Mouse (Mus musculus) cerebellum, adult 2 months (tissue): ENCODE results near the gene Cdc42bpb. TPM values are rescaled to one million over a fixed set of nuclear protein-coding genes. Genes with fewer than 3 reads are reported as not detected.

Experiments
- DNase-seq, 2 experiments: peaks; one replicate each; pipeline ENCODE4 v3.0.0; 2021
- H3K27ac ChIP-seq: fragments of 200-500 bp; 2 replicates; pipeline ENCODE4 v1.5.1; 2012; ENCODE audit warnings: low read length, control low read depth, inconsistent platforms; ENCODE audit not compliant: insufficient read depth
- H3K27me3 ChIP-seq: fragments of 200-500 bp; 2 replicates; pipeline ENCODE4 v1.6.1; 2012; ENCODE audit warnings: inconsistent platforms, mild to moderate bottlenecking, low read length, moderate library complexity; ENCODE audit not compliant: control insufficient read depth, insufficient read depth
- H3K4me1 ChIP-seq: fragments of 200-500 bp; 2 replicates; pipeline ENCODE4 v1.6.1; 2011; ENCODE audit warnings: low read length; ENCODE audit not compliant: control insufficient read depth, insufficient read depth
- H3K4me3 ChIP-seq: fragments of 200-500 bp; replicated peaks from 2 replicates; pipeline ENCODE3; 2011; ENCODE audit warnings: mild to moderate bottlenecking, low read depth, low read length, control low read depth; ENCODE audit not compliant: insufficient read depth
- CTCF ChIP-seq: fragments of 200-500 bp; IDR thresholded peaks from 2 replicates; pipeline ENCODE4 v1.5.1; 2011; ENCODE audit warnings: low read depth, mild to moderate bottlenecking, control low read depth, low read length, moderate library complexity, borderline replicate concordance; ENCODE audit not compliant: insufficient read depth
- POLR2A ChIP-seq: fragments of 200-500 bp; IDR thresholded peaks from 2 replicates; pipeline ENCODE4 v1.6.1; 2011; ENCODE audit warnings: low read length, control low read depth, borderline replicate concordance; ENCODE audit not compliant: insufficient read depth
- whole genome bisulfite sequencing: fragments of 180-500 bp; shearing (Covaris S2); methylation state at CpG from one replicate; pipeline ENCODE4 v1.1.7; 2018; 5-methylcytosine and 5-hydroxymethylcytosine counted together
- polyA plus RNA-seq: library from polyadenylated mRNA; depleted of rRNA; stranded (reverse); fragments of >200 nt; gene quantifications from 2 replicates; pipeline ENCODE4 v1.2.3, GENCODE M21; 2012

Cdc42bpb gene
- polyA plus RNA-seq, 1 experiment: 176 TPM

DNA sequence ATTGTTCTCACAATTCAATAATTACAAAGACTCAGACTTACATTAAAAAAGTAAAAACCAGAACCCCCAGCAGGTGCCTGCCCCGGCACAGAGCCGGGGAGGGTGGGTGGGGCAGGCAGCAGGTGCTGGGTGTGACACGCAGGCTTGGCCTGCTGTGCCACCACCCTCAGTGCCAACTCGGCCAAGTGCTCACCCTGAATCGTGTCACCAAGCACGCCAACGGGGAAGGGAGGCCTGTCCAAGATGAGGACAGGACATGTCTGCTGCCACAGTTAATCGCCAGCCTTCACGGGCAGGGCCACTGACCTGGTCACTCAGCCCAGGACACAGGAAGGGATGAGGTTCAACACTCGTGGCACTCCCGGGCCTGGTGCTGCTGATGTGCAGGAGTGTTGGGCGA is 84.5 kb downstream of the Cdc42bpb start:
- TF ChIP-seq CTCF: no peak
- no peak for TF ChIP-seq POLR2A
- 15% methylated on average over 12 of the region's 12 CpGs for WGBS
- Histone ChIP-seq H3K4me1 (peaks cover 13% of the 10 kb centered on the region), H3K27ac (no peak overlapping the region), H3K4me3 (no peak overlapping the region), H3K27me3 (no peaks in the 10 kb centered on the region)
- DNase-seq: peak; percentile 55 to 73

DNA sequence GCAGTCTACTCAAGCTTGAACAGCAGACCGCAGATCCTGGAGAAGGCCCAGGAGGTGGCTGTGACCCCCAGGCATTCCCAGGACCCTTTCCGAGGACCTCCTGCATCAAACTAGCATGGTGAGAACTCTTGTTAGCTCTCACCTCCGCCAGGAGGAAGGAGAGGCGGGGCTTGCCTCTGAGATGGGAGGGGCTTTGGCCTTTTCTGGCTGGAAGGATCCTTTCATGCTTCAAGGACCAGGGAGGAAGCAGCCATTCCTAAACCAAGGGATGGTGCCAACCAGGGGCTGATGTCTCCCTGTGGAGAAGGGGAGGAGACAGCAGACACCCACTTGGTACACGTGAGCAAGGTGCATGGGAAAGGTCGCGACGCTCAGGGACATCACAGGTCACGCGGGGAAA is 93.0 kb downstream of the Cdc42bpb start:
- Histone ChIP-seq H3K27ac (no peak overlapping the region), H3K27me3 (no peaks in the 10 kb centered on the region), H3K4me1 (no peaks in the 10 kb centered on the region; the same call in 1 of the 2 replicates), H3K4me3 (no peak overlapping the region)
- no peak for TF ChIP-seq POLR2A
- TF ChIP-seq CTCF: no peak
- 49% methylated on average over 10 of the region's 10 CpGs for WGBS
- no peak for DNase-seq

GRCm38 (mm10) chr12:111283573-111283972 is 93.9 kb downstream of the Cdc42bpb start:
- no peaks in the 10 kb centered on the region for H3K27me3 ChIP-seq
- no peak for TF ChIP-seq CTCF
- TF ChIP-seq POLR2A: no peak
- H3K27ac ChIP-seq: no peak overlapping the region
- H3K4me3 ChIP-seq: no peak overlapping the region
- no peak for DNase-seq
- 74% methylated on average over 4 of the region's 4 CpGs for WGBS
- no peaks in the 10 kb centered on the region; the same call in 1 of the 2 replicates for H3K4me1 ChIP-seq

- TF ChIP-seq CTCF (no peak), POLR2A (no peak)
- Histone ChIP-seq H3K27me3 (no peaks in the 10 kb centered on the region; the same call in 1 of the 2 replicates), H3K27ac (no peak overlapping the region), H3K4me1 (peaks cover 14% of the 10 kb centered on the region), H3K4me3 (no peak overlapping the region)
- DNase-seq: no peak
- 84% methylated on average over 6 of the region's 6 CpGs for WGBS
Measured at GRCm38 (mm10) chr12:111276371-111276770, 101.1 kb downstream of the Cdc42bpb start.

- H3K4me1 ChIP-seq: peaks cover 14% of the 10 kb centered on the region
- H3K27ac ChIP-seq: no peak overlapping the region
- 1% methylated on average over 58 of the region's 58 CpGs for WGBS
- peak overlapping the region; percentile 49 for H3K4me3 ChIP-seq
- H3K27me3 ChIP-seq: no peaks in the 10 kb centered on the region; the same call in 1 of the 2 replicates
- TF ChIP-seq CTCF: no peak
- TF ChIP-seq POLR2A: no peak
- DNase-seq: peak; percentile 21 to 39
Measured at GRCm38 (mm10) chr12:111275150-111275841, 102.2 kb downstream of the Cdc42bpb start.

DNA sequence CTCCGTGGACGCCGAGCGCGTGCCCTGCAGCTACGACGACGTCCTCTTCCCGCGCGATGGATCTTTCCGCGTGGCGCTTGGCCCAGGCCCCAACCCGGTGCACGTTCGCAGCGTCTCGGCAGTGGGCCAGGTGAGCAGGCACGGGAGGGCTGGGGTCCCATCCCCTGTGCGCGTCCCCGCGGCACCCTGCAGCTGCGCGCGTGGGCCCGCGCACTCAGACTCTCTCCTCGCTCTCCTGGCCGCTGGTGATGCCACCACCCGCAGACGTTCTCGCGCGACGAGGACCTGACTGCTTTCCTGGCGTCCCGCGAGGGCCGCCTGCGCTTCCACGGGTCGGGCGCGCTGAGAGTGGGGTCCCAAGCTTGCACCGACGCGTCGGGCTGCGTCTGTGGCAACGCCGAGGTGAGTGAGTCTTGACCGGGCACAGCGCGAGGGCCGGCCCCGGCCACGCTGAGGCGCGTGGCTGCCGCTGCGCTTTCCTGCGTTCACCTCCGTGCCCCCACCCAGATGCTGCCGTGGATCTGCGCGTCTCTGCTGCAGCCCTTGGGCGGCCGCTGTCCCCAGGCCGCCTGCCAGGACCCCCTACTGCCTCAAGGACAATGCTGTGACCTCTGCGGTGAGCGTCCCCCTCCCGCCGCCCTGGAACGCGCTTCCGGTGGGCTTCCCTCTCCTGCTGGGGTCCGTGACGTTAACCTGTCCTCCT is 102.9 kb downstream of the Cdc42bpb start:
- no peak for TF ChIP-seq POLR2A
- TF ChIP-seq CTCF: no peak
- H3K4me1 ChIP-seq: peaks cover 14% of the 10 kb centered on the region
- WGBS: under 1% methylated on average over 80 of the region's 80 CpGs
- no peak overlapping the region for H3K27ac ChIP-seq
- peak overlapping the region; percentile 49 for H3K4me3 ChIP-seq
- H3K27me3 ChIP-seq: no peaks in the 10 kb centered on the region; the same call in 1 of the 2 replicates
- DNase-seq: peak in 1 of 2 experiments; percentile 29

DNA sequence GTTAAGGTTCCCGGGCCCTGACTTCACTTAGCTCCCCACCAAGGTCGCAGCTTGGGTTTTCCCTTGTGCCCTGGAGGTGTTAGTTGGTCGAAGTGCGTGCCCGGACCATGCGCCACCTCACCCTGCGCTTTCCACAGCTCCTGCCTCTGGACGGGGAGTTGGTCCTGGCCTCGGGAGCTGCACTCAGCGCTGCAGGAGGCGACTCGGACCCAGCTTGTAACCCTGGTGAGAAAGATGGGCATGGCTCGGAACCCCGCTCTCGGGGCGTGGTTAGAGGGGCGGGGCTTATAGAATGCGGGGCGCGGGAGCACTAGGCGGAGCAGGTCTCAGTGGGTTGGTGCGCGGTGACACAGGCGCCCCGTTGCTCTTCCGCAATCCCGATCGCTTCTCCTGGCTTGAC is 103.5 kb downstream of the Cdc42bpb start:
- Histone ChIP-seq H3K4me3 (no peak overlapping the region), H3K27me3 (no peaks in the 10 kb centered on the region; the same call in 1 of the 2 replicates), H3K4me1 (peaks cover 14% of the 10 kb centered on the region), H3K27ac (no peak overlapping the region)
- no peak for TF ChIP-seq POLR2A
- no peak for TF ChIP-seq CTCF
- DNase-seq: no peak
- 7% methylated on average over 28 of the region's 28 CpGs for WGBS

- no peaks in the 10 kb centered on the region; the same call in 1 of the 2 replicates for H3K27me3 ChIP-seq
- peak; percentile 80 to 88 for DNase-seq
- WGBS: 26% methylated on average over 12 of the region's 12 CpGs
- no peak overlapping the region for H3K27ac ChIP-seq
- H3K4me1 ChIP-seq: peaks cover 14% of the 10 kb centered on the region
- TF ChIP-seq CTCF (peak; percentile 81), POLR2A (no peak)
- H3K4me3 ChIP-seq: no peak overlapping the region
Measured at GRCm38 (mm10) chr12:111272420-111272819, 105.1 kb downstream of the Cdc42bpb start.
